Mouse (Mus musculus): ENCODE data around the gene Cd72. TPM values are rescaled to one million over a fixed set of nuclear protein-coding genes. Genes with fewer than 3 reads are reported as not detected.

Gene Cd72
- polyA plus RNA-seq, 2 experiments from 2014 or later, result 63.4 to 67.4 TPM

- peak; percentile 53 for ATAC-seq
Observed at GRCm38 (mm10) chr4:43477857-43478533, 23.6 kb upstream of the Cd72 start.

GRCm38 (mm10) chr4:43476604-43477003 lies 22.2 kb upstream of the Cd72 start:
- no peak for ATAC-seq

- ATAC-seq, result no peak
Observed at GRCm38 (mm10) chr4:43473636-43474035, 19.2 kb upstream of the Cd72 start.

GRCm38 (mm10) chr4:43470301-43470700 lies 15.9 kb upstream of the Cd72 start:
- no peak for ATAC-seq

- ATAC-seq, result no peak
Observed at GRCm38 (mm10) chr4:43466872-43467271, 12.4 kb upstream of the Cd72 start.

GRCm38 (mm10) chr4:43465935-43466334 lies 11.5 kb upstream of the Cd72 start:
- no peak for ATAC-seq

GRCm38 (mm10) chr4:43463102-43463501 lies 8.7 kb upstream of the Cd72 start:
- no peak for ATAC-seq

- ATAC-seq, result peak; percentile 10
Observed at GRCm38 (mm10) chr4:43457124-43457523, 2.7 kb upstream of the Cd72 start.

GRCm38 (mm10) chr4:43456470-43456869 lies 2.0 kb upstream of the Cd72 start:
- ATAC-seq, result peak; percentile 87

- no peak for ATAC-seq
Observed at GRCm38 (mm10) chr4:43453413-43453812, 1.0 kb downstream of the Cd72 start.

- ATAC-seq, result no peak
Observed at GRCm38 (mm10) chr4:43452315-43452714, 2.1 kb downstream of the Cd72 start.

- no peak for ATAC-seq
Observed at GRCm38 (mm10) chr4:43448554-43448953, 5.9 kb downstream of the Cd72 start.

- ATAC-seq, result no peak
Observed at GRCm38 (mm10) chr4:43447251-43447650, 7.2 kb downstream of the Cd72 start.

GRCm38 (mm10) chr4:43443511-43443910 lies 10.9 kb downstream of the Cd72 start:
- ATAC-seq, result no peak

- peak; percentile 12 for ATAC-seq
Observed at GRCm38 (mm10) chr4:43442456-43443361, 11.7 kb downstream of the Cd72 start.

GRCm38 (mm10) chr4:43442044-43442443 lies 12.4 kb downstream of the Cd72 start:
- ATAC-seq, result peak; percentile 91

GRCm38 (mm10) chr4:43441639-43442038 lies 12.8 kb downstream of the Cd72 start, which contains the start of gene Tesk1:
Gene Tesk1 (plus strand): TSS chr4:43441939.
- ATAC-seq, result no peak

- no peak for ATAC-seq
Observed at GRCm38 (mm10) chr4:43432832-43433231, 21.6 kb downstream of the Cd72 start.

- peak; percentile 34 for ATAC-seq
Observed at GRCm38 (mm10) chr4:43431690-43432089, 22.7 kb downstream of the Cd72 start.

- ATAC-seq, result no peak
Observed at GRCm38 (mm10) chr4:43428946-43429345, 25.5 kb downstream of the Cd72 start, which contains the start of gene Fam166b. Gene Fam166b (minus strand): TSS chr4:43429134.

- ATAC-seq, result no peak
Observed at GRCm38 (mm10) chr4:43428180-43428861, 26.1 kb downstream of the Cd72 start.

- ATAC-seq, result peak; percentile 84
Observed at GRCm38 (mm10) chr4:43427501-43428179, 26.8 kb downstream of the Cd72 start.
